Mouse (Mus musculus) right cerebral cortex, adult 2 months (tissue): ENCODE measurements around the gene Wdr91.

ENCODE experiments used
- DNase-seq, 2 experiments: peaks; one replicate each; pipeline ENCODE4 v3.0.0; 2021 to 2022; ENCODE audit warnings: low spot score in 2 of 2

Gene Wdr91

GRCm38 (mm10) chr6:34919146-34919545 is 8.5 kb upstream of the Wdr91 start:
- no peak for DNase-seq

DNA sequence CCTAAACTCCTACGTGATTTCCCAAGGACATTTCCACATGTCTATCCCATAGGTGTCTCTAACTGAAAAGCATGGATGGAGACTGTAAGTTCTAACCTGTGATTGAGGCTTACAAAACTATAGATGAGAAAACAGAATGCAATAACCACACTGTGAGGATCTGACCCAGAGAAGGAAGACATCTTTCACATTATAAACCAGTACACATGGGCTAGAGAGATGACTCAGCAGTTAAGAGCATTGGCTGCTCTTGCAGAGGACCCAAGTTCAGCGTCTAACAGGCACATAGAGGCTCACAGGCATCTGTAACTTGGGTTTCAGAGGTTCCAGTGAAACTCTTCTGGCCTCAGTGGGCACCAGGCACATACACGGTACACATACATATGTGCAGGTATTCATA is 3.8 kb upstream of the Wdr91 start:
- no peak for DNase-seq

- DNase-seq, result no peak
Measured at GRCm38 (mm10) chr6:34913341-34914040, 2.8 kb upstream of the Wdr91 start.

GRCm38 (mm10) chr6:34909631-34910345 is 888 bp downstream of the Wdr91 start:
- DNase-seq, result no peak

DNA sequence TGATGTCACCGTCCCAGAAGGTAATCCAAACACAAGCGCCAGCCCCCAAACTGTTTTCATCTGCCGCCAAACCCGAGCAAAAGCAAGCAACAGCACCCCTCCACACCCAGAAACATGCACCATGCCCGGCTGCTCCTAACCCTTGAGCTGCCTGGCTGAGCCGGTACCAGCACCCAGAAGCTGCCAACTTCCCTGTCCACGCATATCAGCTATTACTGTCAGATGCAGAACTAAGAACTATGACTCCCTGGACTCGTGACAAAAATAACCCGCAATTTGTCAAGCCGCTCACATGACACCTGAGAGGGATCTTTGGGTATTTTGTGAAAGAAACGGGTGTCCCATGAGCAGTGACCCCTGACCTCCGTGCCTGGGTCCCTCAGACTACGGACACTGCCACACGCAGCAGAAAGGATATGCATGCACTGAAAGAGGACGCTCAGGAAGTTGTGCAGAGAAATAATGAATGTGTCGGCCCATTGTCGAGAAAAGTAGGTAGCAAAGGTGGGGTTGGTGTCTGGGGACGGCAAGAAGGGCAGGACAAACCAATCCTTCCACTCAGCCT is 2.9 kb downstream of the Wdr91 start:
- no peak for DNase-seq

DNA sequence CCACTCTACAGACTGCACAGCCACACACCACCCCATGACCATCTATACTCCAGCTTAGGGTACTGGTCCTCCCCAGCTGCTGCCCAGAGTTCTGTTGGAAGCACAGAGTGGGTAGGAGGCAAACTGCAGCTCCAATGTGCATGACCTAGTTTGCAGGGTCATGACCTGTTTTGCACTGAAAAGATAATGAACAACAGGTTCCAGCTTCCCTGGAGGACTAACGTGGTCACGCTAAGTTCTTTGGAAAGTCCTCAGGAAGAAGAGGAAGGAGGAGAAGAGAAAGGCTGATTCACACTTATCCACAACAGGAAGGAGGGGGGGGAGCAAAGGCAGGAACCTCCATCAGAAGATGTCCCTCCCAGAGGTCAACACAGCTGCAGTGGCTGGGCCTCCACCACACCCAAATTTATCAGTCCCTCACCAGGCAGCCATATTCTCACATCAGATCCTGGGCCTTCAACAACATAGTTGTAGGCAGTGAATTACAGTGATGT is 3.5 kb downstream of the Wdr91 start:
- no peak for DNase-seq

DNA sequence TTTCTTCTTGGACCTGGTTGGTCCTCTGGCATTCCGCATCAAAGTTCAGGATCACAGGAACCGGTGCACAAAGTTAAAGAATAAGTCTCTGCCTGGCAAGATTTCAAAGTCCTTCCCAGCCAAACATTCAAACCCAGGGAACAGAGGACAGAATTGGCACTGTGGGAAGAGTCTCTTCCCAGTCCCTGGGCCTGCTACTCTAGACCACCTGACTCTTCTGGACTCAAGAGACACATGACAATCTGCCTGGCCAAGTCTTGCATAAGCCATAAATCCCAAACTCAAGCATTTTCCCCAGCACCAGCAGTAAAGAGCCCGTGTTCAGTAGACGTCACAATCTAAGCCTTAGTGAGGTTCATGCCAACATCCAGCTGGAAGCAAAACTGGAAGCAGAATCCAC is 4.0 kb downstream of the Wdr91 start:
- DNase-seq, result no peak

DNA sequence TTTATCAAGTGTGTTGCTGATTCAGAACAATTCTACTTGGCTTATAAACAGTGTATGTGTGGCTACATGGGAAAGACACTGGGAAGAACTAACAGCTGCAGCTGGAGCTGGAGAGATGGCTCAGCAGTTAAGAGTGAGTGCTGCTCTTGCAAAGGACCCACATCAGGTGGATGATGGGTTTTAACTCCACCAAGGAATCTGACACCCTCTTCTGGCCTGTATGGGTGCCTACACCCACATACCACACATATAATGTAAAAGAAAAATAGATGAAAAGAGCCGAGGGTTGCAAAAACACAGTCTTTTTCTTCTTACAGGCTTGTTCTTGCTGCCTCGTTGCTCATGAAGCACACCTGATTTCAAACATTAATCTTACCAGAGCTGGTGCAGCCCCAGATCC is 4.6 kb downstream of the Wdr91 start:
- DNase-seq, result no peak

DNA sequence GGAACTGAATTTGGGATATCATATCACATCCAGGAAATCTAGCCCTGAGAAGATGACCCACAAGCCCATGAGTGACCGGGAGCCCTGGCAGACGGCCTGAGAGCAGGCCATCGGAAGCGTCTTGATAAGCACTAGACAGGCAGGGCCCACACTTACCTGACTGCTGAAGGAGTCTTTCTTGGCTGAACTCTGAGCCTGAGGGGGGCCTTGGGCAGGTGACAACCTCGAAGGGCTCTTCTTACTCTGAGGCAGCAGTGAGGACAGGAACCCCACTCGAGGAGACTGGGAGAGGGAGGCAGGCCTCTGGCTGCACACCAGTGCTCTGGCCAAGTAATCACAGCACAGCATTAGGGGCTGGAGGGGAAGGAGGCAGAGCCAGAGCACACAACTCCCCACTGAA is 6.3 kb downstream of the Wdr91 start:
- no peak for DNase-seq

GRCm38 (mm10) chr6:34903851-34904250 is 6.8 kb downstream of the Wdr91 start:
- no peak for DNase-seq

DNA sequence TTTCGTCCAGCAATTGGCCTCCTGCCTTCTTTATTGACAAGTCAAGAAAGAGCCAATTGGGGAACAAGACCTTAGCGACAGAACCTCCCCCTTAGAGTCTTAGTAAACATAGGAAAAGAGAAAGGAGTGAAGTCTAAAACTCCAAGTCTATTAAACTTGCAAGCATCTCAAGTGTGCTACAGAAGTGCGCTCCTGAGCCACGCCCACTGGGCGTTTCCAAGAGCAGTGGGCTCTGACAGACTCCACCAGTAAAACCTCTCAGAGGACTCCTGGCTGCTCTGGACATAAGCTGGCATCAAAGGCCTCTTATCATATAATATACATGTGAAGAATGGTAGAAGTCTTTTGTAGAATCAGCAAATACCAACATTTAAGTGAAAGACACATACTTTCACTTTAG is 7.2 kb downstream of the Wdr91 start:
- no peak for DNase-seq

- DNase-seq, result no peak
Measured at GRCm38 (mm10) chr6:34902578-34902977, 8.1 kb downstream of the Wdr91 start.

- DNase-seq, result no peak
Measured at GRCm38 (mm10) chr6:34901911-34902444, 8.7 kb downstream of the Wdr91 start.

DNA sequence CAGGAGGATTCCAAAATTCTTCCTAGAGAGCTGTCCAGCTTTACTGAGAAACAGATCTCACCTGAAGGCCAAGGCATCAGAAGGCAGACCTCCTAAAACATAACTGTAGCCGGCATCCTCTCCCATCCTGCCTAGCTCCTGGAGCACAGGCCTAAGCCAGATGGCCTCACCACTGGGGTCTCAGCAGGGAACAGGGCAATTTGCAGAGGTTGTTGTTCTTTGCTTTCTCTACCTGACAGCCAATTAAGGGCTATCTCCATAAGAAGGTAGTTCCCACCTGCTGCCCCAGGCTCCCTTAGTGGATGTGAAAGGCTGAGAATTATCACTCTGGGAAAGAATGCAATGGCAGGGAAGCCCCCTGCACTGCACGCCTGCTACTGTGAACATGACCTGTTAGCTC is 9.7 kb downstream of the Wdr91 start:
- DNase-seq, result no peak

DNA sequence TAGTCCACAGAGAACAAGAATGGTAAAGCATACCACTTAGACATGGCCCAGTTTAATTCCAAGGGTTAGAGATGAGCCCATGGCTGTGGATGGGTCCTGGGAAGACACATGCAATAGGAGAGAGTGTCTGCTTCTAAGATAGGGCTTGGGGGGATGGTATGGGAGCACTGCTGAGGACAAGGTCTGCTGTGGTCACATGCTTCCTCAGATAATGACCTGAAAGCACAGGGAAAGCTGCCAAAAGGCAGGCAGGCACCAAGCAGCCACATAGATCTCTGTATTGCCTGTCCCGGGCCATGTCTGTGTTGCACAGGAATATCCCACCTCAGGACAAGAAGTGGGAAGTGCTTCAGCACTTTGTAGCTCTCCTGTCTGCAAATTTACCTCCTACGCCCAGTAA is 11.5 kb downstream of the Wdr91 start:
- DNase-seq, result no peak

DNA sequence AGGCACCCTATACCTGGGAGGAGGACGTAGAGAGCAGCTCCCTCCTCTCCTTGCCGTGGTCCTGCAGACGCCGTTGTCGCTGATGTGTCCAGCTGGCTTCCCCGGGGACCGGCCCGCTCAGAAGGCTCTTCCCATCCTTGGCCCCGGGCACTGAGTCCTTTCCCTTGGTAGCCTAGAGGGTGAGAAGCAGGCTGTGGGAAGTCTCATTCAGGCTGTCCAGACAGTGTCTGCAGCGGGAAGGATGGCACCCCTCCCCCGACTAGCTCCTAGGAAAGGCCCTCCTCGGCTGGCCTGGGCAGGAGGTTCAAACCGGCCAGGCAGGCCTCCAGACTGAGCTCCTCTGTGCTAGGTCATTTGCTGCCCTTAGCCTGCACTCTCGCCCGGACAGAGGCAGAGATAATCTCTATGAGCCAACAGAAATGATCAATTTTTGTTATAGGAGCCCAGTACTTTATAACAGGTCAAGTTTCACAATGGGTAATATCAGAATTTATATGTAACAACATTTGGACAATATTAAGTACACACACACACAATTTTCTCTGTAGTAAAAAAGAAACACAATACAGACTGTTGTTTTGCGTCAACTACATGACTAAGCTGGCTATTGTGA is 14.4 kb downstream of the Wdr91 start:
- no peak for DNase-seq

DNA sequence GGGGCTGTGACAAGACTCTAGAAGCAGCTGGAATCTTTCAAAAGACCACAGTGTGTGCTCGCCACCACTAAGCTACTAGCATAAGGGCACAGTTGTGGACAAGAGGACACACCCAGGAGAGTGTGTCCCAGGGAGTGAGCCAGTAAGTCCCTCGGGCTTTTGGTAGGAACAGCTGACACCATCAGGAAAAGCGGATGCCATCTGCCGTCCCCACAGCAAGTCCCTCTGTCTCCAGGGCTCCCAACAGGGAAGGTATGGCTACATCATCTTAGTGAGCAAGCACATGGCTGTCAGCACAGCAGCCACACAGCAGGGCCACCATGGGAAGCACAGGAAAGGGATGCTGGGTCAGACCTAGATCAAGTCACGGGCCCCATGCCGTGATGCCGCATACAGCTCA is 15.1 kb downstream of the Wdr91 start:
- DNase-seq, result no peak

DNA sequence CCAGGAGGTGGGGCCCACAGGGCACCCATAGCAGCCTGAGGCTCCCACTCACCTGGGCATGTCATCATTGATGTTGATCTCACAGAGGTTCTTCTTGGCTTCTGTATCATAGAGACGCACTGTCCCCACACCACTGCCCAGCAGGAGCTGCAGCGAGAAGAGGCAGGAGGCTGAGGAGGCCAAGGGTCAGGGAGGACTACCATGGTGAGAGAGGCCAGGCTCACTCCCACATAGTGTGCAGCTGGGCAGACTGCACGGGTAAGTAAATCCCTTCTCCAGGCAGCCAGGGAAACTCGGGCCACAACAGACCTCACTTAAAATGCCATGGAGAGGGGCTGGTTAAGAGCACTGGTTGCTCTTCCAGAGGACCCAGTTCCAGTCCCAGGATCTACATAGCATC is 21.5 kb downstream of the Wdr91 start:
- DNase-seq, result no peak

- DNase-seq, result no peak
Measured at GRCm38 (mm10) chr6:34887131-34887850, 23.4 kb downstream of the Wdr91 start.

GRCm38 (mm10) chr6:34884724-34885123 is 26.0 kb downstream of the Wdr91 start:
- DNase-seq, result no peak

- peak; percentile 70 to 76 for DNase-seq
Measured at GRCm38 (mm10) chr6:34879911-34880475, 30.7 kb downstream of the Wdr91 start.
